Mouse (Mus musculus) liver, adult 10 weeks (tissue): Measurements from ENCODE around the gene Nckap5l. TPM values are rescaled to one million over a fixed set of nuclear protein-coding genes. Genes with fewer than 3 reads are reported as not detected.

ENCODE experiments used
- polyA plus RNA-seq: library from polyadenylated mRNA; stranded (reverse); fragments of 350-450 nt; fragmentation: Illumina TruSeq; extraction: RNeasy Lipid Tissue Mini Kit (QIAGEN cat#74804); gene quantifications from one replicate; pipeline ENCODE4 v1.2.3, GENCODE M21; 2014; ENCODE audit warnings: low read depth, low replicate concordance

Nckap5l gene
- not detected for polyA plus RNA-seq

GRCm38 (mm10) chr15:99457606-99458401 lies at the start of gene Nckap5l:
TSS of gene Nckap5l (minus strand) at chr15:99457748.

GRCm38 (mm10) chr15:99474576-99474926 lies 17.0 kb upstream of the Nckap5l start, which contains the start of gene Bcdin3d:
TSS of gene Bcdin3d (minus strand) at chr15:99474730.

GRCm38 (mm10) chr15:99392486-99393385 lies 64.8 kb downstream of the Nckap5l start, which contains the start of gene Tmbim6:
TSS of gene Tmbim6 (plus strand) at chr15:99392882.

Other genes starting within 250 kb of the Nckap5l start
- gene Kcnh3, start 232.9 kb downstream of the Nckap5l start, polyA plus RNA-seq: not detected
- gene Mcrs1, start 205.8 kb downstream of the Nckap5l start, polyA plus RNA-seq: 0.93 TPM
- 3.4 TPM for gene Prpf40b, start 162.7 kb downstream of the Nckap5l start, polyA plus RNA-seq
- not detected for gene Fam186b, start 161.9 kb downstream of the Nckap5l start, polyA plus RNA-seq
- gene Fmnl3, start 87.3 kb downstream of the Nckap5l start, polyA plus RNA-seq: 0.64 TPM
- 634 TPM for gene Tmbim6, start 64.9 kb downstream of the Nckap5l start, polyA plus RNA-seq
- gene Bcdin3d, start 17.0 kb upstream of the Nckap5l start, polyA plus RNA-seq: 0.64 TPM
- not detected for gene Faim2, start 70.4 kb upstream of the Nckap5l start, polyA plus RNA-seq
- not detected for gene Aqp2, start 121.3 kb upstream of the Nckap5l start, polyA plus RNA-seq
- gene Aqp5, start 133.0 kb upstream of the Nckap5l start, polyA plus RNA-seq: not detected
- gene Aqp6, start 143.7 kb upstream of the Nckap5l start, polyA plus RNA-seq: not detected
- gene Racgap1, start 193.9 kb upstream of the Nckap5l start, polyA plus RNA-seq: 0.82 TPM
- not detected for gene Asic1, start 212.6 kb upstream of the Nckap5l start, polyA plus RNA-seq
- gene Smarcd1, start 244.4 kb upstream of the Nckap5l start, polyA plus RNA-seq: 2.4 TPM
- not detected for gene Gm17349, start 247.7 kb upstream of the Nckap5l start, polyA plus RNA-seq